Mouse (Mus musculus): ENCODE measurements around the gene Wdr49.
A peak's percentile ranks its signal among the peaks of the same experiment; 100 is the strongest.

Gene Wdr49

DNA sequence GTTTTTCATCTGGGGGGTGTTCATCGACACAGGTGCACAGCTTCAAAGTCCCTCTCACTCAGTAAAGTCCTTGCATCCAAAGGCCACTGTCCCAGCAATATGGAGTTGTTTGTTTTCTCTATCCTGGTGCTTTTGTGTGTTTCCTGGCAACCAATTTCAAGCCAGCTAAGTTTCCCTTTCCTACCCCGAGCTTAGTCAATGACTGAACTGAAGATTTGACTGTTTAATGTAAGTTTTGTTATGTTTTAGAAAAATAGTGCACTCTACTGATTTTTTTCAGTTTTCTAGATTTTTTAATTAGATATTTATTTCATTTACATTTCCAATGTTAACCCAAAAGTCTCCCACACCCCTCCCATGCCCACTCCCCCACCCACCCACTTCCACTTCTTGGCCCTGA, at the start of gene Wdr49:
Gene Wdr49, minus strand, starts transcription at position 101 of the 400 bp plus-strand sequence.
- DNase-seq, result no peak

DNA sequence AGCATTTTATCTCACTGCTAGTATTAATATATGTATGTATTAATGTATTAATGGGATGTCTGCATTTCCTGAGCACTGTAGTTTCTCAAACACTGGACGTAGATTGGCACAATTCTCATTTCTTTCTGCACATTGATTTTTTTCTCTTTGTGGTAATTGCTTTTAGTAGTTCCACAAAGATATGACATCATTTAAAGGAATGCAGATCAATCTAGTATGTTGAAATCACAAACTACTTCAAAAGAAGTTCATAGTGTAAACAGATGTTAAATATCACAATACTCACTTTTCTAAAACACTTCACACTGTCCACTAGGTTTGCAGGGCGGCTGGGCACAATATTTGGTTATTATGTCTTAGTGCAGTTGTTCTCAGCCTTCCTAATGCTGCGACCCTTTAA, 49.1 kb upstream of the Wdr49 start:
- DNase-seq, result no peak

DNA sequence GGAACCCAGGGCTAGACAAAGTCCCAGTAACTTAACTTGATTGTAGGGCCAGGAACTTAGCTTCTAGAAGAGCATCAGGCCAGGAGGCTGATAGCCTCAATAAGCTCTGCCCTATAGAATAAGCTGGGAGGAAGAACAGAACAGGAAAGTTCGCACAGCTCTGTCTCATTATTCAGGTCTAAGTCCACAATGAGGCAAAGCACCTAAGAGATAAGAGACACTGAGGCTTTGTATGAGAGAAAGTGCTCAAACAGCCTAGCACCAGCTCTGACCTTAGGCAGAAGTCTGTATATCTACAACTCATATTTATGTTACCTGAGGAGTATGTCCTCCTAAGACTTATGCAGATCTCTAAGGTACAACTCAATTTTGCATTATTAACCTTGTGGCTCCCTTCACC, 40.6 kb upstream of the Wdr49 start:
- DNase-seq, result no peak

GRCm38 (mm10) chr3:75521314-75521713, 39.4 kb upstream of the Wdr49 start:
- DNase-seq, result no peak

DNA sequence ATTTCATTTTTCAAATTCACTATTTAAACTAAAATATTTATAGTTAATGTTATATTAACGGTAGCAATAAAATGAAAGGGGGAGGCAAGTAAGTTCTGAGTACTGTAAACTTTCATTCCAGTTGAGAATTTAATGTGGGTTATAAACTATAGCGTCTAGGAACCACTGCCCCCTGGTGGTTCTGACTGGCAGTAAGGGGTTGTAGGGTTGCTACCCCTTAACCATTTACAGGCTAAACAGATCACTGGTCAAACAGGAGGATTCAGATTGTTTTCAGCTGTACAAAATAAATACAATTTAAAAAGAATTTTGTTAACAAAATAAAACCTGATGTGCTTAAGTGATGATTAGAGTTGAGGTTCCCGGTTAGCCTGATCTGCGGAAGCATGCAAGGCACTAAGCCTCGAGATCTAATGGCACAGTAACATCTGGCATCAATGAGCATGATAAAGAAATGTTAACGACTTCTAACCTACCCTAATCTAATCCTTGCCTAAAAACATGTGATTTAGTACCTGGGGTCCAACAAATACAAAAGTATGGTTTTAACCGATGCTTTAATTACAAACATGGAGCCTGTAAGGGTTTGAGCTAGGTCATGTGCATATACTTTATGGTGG, 35.8 kb upstream of the Wdr49 start:
- DNase-seq, result peak; percentile 70

GRCm38 (mm10) chr3:75498961-75499960, 17.3 kb upstream of the Wdr49 start:
- peak; percentile 7 for DNase-seq

DNA sequence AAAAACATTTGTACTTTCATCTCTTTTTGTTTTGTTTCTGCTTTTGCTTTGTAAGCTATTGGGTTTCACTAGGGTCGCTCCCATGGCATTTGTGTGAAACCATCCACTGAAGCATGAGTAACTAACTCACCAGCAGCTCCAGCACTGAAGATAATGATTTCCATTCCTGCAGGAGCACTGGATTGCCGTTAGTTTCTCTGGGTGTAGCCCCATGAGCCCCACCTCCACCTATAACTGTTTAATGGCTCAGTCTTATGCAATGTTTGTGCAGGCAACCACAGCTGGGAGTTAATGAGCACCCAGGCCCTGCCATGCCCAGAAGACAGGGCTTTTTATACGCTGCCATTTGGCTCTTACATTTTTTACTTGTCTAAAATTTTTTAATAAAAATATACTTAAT, 11.0 kb upstream of the Wdr49 start:
- no peak for DNase-seq

DNA sequence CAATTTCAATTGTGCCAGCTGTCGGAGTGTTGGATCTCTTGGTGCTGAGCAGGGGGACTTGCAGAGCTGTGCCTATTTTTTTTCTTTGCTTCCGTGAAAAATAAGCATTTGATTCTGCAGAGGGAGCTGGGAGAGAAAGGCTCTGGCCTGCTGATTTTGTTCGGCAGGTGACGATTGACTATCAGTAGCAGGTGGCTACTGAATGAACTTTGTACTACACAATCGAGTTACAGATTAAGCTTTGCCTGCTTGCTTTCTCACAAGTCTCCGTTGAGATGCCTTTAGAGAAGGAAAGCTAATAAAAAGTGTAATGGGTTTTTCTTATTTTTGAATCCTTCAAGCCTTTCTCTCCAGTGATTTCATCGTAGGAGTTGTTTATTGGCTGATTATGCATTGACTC, 6.8 kb downstream of the Wdr49 start:
- DNase-seq, result no peak

GRCm38 (mm10) chr3:75474657-75475056, 7.3 kb downstream of the Wdr49 start:
- DNase-seq, result no peak

DNA sequence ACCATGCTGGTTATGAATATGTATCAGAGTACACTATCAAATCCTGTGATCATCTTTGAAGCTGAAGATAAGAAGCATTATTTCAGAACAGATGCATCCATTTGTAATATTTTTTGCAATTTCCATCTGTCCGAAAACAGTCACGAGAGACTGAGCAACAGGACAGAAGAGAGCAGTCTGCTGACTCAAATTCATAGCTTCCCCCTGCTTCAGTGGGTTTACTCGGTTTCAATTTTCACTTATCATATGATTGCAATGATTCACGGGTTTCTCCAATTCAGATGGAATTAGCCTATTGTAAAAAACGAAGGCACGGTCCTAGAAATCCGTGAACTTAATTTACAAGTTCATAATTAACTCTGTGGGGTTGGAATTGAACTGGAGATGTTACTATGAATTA, 13.8 kb downstream of the Wdr49 start:
- DNase-seq, result no peak

DNA sequence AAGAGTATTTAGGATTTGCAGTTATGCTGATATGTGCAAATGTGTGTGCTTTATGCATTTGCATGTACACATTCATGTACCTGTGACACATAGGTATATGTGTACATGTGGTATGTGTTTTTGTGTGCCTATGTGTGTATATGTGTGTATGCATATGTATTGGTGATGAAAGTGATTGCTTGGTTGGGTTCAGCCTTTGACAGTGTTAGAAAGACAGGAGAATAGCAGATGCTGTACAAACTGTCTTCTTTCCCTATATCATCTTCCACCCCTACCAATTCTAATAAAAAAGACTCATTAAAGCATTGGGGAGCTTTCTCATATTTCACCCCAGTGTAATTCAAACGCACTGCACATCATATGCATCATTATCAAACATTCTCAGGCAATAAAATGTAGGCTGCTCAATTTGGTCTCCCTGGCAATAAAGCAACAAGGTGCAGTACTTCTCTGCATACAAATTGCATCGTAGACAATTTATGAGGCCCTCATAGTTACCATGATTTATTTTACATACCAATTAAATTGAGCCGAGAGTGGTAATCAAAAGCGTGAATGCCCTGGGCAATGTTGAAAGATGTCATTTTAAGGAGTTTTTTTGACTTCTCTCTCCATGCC, 51.3 kb downstream of the Wdr49 start:
- DNase-seq, result no peak

- no peak for DNase-seq
Measured at GRCm38 (mm10) chr3:75395918-75396317, 86.0 kb downstream of the Wdr49 start.

DNA sequence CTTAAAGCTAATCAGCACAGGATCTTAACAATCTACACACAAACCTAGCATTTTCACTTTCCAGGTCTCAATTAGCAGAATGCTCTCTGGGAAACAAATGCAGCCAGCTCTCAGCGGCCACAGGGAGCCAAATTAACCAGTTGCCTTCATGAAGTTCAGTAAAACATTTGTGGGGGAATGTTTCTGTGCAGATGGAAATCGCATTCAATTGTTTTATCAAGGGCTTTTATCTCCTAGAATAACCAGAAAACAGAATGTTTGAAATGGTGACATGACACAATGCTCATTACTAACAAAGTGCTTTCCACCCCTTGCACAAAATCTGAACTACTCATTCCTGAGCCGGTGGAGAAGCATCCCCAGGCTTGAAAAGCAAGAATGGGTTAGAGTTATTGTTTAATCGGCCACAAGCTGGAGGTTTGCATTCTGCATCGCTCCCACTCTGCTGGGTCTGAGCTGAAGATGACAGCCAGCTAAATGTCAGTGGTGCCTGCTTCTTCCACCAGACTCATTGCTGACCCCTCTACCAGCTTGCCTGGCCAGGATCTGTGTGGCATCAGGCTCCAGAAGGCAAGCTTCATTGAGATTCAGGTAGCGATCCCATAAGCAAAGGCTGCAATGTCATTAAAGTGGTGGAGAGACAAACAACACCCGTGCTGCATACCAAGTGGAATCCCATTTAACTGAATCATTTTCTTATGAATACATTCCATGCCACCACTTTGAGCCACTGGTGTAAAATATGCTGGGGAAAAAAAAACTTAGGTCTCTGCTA, 86.6 kb downstream of the Wdr49 start:
- no peak for DNase-seq

- DNase-seq, result no peak
Measured at GRCm38 (mm10) chr3:75394487-75394886, 87.5 kb downstream of the Wdr49 start.

- no peak for DNase-seq
Measured at GRCm38 (mm10) chr3:75381776-75382175, 100.2 kb downstream of the Wdr49 start.

DNA sequence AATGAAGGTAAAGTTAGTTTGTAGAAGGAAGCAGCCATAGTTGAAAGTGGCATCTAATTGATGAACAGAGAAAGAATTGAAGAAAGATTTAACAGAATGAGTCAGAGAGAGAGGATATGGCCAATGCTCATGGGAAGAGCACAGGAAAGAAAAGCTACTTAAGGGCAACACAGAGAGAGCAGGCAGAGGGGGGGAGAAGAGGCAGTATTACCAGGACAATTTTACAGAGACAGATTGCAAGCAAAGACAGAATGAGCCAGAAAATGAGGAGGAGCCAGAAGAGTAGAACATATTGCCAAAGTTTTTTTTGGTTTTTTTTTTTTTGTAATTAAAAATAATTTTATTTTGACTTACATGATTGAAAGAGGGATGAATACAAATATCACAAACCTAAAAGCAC, 128.0 kb downstream of the Wdr49 start:
- DNase-seq, result no peak

DNA sequence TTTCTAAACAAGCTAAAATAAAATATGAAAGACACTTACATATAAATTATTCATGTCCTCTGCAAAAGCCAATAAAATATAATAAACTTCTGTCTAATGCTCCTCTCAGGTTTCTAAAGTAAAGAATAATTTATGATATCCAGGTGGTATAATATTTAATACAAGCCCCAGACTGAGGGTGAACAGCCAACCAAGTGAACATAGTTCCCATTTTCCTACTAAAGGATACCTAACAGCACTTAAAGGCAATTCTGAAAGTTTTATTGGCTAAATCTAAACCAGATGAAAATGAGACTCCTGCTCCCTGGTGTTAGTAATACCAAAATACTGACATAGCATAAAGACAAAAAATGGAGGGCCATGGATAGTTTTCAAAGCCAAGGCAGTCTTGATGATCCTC, 144.8 kb downstream of the Wdr49 start:
- no peak for DNase-seq

DNA sequence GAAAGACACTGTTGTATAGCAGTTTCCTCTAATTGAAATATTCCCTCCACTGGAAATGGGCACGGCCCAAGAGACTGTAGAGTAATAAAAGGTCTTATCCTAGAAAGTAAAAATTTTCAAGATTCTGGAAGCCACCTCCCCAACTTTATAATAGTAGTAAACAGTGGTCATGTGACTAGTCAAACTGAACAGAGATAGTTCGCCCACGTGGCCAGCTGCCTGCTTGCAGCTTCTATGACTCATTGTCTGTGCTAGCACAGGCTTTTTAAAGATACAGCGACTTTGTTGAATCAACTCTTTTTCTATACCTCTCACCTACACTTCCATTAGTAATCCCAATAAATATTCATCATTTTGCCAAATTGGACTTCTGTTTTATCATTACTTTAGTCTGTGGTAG, 161.0 kb downstream of the Wdr49 start:
- DNase-seq, result no peak

- DNase-seq, result no peak
Measured at GRCm38 (mm10) chr3:75308861-75309260, 173.1 kb downstream of the Wdr49 start.

DNA sequence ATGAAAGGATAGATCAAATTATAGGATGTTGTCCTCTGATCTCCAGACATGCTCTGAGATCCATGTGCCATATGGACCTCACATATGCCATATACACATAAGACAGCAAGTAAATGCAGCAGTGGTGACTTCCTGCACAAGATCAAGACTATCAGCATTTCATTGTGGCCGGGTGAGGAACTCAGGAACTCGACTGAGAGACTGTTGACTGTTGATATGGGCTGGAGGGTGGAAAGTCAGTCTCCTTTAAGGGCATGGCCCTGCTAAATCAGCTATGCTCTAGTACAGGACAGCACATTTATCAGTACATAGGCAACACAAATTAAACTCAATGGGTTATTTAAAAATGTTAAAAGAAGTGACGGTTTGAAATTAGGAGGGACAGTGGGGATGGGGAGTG, 173.7 kb downstream of the Wdr49 start:
- DNase-seq, result no peak

DNA sequence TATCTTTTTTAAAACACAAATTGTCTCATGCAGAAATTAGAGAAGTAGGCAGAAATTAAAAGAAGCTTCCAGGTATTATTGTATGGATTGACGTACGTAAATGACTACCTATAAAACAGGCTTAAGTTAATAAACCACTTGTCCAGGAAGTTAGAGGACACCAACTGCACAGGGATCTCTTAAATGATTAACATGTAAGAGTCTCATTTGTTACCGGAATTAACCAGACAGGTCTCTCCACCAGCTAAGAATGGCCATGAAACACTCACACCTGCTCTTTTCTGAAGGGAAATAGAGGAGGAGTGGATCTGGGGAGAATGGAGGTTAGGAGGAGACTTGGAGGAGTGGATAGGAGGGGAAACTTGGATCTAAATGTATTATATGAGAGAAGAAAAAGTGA, 176.4 kb downstream of the Wdr49 start:
- no peak for DNase-seq

GRCm38 (mm10) chr3:75304621-75305020, 177.3 kb downstream of the Wdr49 start:
- DNase-seq, result no peak

GRCm38 (mm10) chr3:75301072-75301471, 180.9 kb downstream of the Wdr49 start:
- DNase-seq, result no peak
